Mouse (Mus musculus) thymus, postnatal 4 days (tissue): ENCODE data around the gene Tmem212.
"Not testable (repeated sequence)": the region's sequence is repeated elsewhere in the genome, so short reads cannot be mapped to it uniquely, and the experiment has no call there.

Source experiments
- DNase-seq: peaks from one replicate; pipeline ENCODE4 v3.0.0; 2021

The Tmem212 gene

GRCm38 (mm10) chr3:27896318-27896892 is at the start of gene Tmem212:
Gene Tmem212, minus strand, starts transcription at chr3:27896368.
- DNase-seq: no peak

- DNase-seq: not testable (repeated sequence)
Observed at GRCm38 (mm10) chr3:27945397-27945796, 49.2 kb upstream of the Tmem212 start.

DNA sequence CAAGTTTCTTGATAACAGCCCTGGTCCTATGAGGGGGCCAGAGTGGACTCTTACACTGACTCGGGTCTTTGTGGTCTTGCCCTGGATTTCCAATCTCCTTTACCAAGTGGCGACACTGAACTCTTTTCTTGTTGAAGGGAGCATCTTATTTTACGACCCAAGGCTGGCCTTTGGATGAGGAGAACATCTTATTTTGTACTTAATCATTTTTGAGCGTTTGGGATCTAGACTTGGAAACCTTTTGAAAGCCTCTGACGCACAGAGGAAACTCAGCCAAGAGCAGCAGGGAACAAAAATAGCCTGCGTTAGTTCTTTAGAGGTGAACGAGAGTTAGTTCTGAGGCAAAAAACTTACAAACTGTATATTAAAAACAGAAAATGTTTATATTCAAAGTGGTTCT is 46.8 kb upstream of the Tmem212 start:
- DNase-seq: no peak

DNA sequence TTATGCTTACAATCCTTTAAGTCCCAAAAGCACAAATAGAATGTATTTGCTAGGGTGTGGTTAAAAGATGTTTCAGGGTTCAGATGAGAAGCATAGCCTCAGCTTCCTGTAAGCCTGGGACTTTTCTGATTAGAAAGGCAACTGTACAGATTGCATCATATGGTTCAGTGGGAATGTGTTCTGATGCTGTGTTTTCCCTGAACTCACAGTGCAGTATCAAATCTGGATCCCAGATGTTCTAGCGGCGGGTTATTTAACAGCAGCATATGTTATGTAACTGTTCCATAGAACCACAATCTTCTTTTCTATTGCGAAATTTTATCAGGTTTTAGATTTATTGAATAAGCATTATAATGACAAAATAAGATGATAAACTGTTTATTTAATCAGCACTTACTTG is 45.5 kb upstream of the Tmem212 start:
- no peak for DNase-seq

DNA sequence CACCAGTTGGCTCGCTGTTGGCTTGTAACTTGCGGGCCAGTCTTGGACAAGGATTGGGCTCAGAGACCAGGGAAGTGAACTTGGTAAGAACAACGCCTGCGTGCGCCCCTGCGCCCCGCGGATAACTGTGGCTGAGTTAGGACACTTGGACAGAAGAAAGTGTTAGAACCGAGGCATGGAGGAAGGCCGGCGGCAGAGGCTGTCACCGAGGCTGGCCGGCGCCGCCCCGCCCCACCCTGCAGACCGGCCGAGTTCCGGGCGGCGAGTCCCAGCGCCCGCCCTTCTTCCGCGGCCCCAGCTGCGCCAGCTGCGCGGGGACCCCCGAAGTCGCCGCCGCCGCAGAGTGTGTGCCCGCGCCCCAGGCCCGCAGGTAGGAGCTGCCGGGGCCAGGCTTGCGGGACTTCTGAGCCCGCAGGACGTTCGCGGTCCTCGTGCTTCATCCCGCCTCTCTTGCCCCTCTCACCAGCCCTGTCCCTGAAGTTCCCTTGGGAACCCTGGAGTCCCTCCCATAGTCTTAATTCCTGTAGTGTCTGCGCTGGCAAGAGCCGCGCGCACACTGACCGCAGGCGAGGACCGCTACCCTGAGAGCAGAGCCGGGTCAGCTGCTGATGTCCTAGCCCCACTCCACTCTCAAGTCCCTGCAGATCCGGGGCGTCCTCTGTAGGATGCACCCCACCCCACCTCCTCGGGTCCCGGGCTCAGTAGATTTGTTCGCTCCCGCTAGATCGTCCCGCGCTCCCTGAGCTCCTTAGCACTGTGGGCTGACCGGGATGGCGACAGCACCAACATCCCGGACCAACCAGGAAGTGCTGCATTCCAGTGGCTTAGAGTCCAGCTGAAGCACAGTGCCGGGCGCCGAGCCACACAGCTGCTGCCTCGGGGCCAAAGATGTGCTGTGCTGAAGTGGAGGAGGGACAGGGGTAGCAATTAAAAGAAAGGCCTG is 42.5 kb upstream of the Tmem212 start, which contains the start of gene Pld1:
TSS of gene Pld1 (plus strand) at position 315 of the 943 bp plus-strand sequence.
- peak; percentile 38 for DNase-seq

GRCm38 (mm10) chr3:27937144-27938110 is 41.3 kb upstream of the Tmem212 start:
- DNase-seq: no peak

- no peak for DNase-seq
Observed at GRCm38 (mm10) chr3:27936731-27937130, 40.6 kb upstream of the Tmem212 start.

- DNase-seq: no peak
Observed at GRCm38 (mm10) chr3:27935644-27936043, 39.5 kb upstream of the Tmem212 start.

DNA sequence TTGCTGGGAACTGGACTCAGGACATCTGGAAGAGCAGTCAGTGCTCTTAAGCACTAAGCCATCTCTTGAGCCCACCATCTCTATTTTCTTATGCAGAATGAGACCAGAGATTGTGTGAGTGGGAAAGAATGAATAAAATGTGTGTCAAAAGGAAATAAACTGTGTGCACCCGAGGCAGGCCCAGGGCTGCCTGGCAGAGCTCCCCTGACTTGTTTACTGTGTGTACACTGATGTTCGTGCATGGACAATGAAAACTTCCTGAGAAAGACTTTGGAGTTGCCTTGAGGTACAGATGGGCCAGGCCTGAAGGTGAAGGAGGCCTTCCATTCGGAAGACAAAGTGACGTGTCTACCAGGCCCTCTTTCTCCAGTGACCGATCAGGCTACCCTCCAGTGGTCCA is 36.2 kb upstream of the Tmem212 start:
- no peak for DNase-seq

DNA sequence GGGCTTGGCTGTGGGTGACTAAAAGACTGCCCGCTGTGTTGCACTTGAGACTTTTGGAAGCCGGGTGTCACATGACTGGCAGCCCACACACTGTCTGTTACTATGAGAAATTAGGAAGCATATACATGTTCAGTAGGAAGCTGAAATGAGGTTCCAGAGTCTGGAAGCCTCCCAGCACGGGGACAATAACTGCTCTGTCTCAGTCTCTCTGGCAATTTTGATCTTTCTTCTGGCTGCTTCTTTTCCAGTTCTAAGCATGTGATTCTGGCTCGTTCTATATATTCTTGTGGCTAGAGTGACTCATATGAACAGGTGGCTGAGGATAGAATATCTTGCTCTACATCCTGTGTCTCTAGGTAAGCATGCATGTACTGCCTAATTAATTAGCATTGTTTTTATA is 33.1 kb upstream of the Tmem212 start:
- DNase-seq: no peak

GRCm38 (mm10) chr3:27924037-27924436 is 27.9 kb upstream of the Tmem212 start:
- no peak for DNase-seq

GRCm38 (mm10) chr3:27921268-27922020 is 25.3 kb upstream of the Tmem212 start:
- no peak for DNase-seq

GRCm38 (mm10) chr3:27918656-27919436 is 22.7 kb upstream of the Tmem212 start:
- DNase-seq: no peak

DNA sequence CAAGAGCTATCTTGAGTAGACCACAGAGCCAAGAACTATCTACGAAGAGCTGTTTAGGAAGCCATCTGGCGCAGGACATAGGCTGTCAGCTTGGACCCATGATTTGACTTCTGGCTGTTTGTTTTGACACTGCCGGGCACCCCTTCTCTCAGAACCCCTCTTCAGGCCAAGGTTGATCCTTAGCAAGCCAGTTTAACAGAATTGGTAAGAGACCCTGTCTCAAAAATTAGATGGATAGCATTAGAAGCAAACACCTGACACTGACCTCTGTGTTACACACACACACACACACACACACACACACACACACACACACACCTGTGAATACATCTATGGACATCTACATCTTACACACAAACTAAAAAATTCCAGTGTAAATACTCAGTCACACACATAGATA is 12.8 kb upstream of the Tmem212 start:
- DNase-seq: no peak

DNA sequence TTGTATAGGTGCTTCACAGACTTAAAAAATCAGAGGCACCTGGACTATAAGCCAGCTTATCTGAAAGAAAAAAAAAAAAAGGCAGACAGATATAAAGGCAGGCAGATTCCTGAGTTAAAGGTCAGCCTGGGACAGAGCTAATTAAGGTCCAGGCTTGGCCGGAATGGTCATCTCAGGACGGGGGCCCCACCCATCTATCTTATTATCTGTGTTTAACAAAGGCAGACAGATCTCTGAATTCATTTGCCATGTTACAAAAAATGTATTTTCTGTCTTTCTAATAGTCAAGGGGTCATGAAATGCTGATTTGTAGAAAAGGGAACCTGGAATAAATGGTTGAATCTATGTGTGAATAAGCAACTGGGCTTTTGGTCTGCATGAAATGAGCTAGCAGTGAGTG is 12.1 kb upstream of the Tmem212 start:
- DNase-seq: no peak

GRCm38 (mm10) chr3:27907301-27907700 is 11.1 kb upstream of the Tmem212 start:
- DNase-seq: no peak

GRCm38 (mm10) chr3:27906647-27907209 is 10.6 kb upstream of the Tmem212 start:
- no peak for DNase-seq

- no peak for DNase-seq
Observed at GRCm38 (mm10) chr3:27904659-27905330, 8.6 kb upstream of the Tmem212 start.

GRCm38 (mm10) chr3:27901846-27902245 is 5.7 kb upstream of the Tmem212 start:
- peak; percentile 47 for DNase-seq

GRCm38 (mm10) chr3:27899012-27899726 is 3.0 kb upstream of the Tmem212 start:
- no peak for DNase-seq
